Mouse (Mus musculus) gastrocnemius, postnatal 10 days (tissue): ENCODE data around the gene Il12a. TPM values are rescaled to one million over a fixed set of nuclear protein-coding genes. Genes with fewer than 3 reads are reported as not detected.

Experiments used
- DNase-seq: peaks from one replicate; pipeline ENCODE4 v3.0.0; 2021; ENCODE audit warnings: mixed read lengths
- long read RNA-seq, 2 experiments: library from polyadenylated mRNA; stranded (forward); transcript quantifications; one replicate each; pipeline ENCODE4 v2.0.0; 2021
- total RNA-seq, 2 experiments: library from RNA; stranded (reverse); gene quantifications; 2 replicates each; pipeline ENCODE4 v1.2.3; 2021

The Il12a gene
- 1 to 10 TPM; 4.7 to 6.2 TPM for total RNA-seq
- long read RNA-seq, experiment 1, partial matches to known transcripts: 0 of 4 reads
- long read RNA-seq, experiment 1, other reads (novel, unspliced or antisense): 1 of 4 reads
- long read RNA-seq, experiment 2, transcript Il12a-203 (5 exons, 639 nt): major isoform, 7 of 13 reads
- long read RNA-seq, experiment 2, partial matches to known transcripts: 0 of 13 reads
- long read RNA-seq, experiment 2, other reads (novel, unspliced or antisense): 6 of 13 reads

DNA sequence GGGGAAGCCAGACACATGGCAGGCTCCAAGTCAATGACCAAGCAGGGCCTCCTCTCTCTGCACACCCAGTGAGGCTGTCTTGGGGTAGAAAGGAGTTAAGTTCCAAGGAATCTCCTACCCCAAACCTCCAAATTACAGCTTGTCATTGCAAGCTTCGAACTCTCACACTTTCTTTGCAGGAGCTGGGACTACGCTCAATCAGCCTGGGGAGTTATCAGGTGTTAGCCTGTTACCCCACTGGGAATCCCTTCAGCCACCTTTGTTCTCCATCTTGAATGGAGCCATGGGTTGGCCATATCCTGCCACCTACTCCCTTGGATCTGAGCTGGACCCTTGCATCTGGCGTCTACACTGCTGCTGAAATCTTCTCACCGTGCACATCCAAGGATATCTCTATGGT, at the start of gene Il12a:
Gene Il12a, plus strand, starts transcription at position 301 of the 400 bp plus-strand sequence.
- DNase-seq: no peak

DNA sequence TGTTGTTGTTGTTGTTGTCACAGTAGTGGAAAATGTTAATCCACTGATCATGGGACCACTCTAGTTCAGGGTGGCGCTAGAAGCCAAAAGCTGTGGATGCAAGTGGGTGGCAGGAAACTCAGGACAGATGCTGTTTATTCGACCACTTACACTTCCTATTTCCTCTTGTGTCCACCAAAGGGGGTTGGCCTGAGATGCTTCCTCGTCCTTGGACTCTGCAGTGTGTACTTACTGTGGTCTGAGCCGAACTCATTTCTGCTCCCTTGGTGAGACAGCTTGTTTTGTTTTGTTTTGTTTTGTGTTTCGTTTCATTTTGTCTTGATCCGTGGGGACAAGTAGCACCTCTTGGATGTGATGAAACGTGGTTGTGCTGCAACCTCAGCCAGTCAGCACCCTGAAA, 47.5 kb upstream of the Il12a start:
- DNase-seq: no peak

DNA sequence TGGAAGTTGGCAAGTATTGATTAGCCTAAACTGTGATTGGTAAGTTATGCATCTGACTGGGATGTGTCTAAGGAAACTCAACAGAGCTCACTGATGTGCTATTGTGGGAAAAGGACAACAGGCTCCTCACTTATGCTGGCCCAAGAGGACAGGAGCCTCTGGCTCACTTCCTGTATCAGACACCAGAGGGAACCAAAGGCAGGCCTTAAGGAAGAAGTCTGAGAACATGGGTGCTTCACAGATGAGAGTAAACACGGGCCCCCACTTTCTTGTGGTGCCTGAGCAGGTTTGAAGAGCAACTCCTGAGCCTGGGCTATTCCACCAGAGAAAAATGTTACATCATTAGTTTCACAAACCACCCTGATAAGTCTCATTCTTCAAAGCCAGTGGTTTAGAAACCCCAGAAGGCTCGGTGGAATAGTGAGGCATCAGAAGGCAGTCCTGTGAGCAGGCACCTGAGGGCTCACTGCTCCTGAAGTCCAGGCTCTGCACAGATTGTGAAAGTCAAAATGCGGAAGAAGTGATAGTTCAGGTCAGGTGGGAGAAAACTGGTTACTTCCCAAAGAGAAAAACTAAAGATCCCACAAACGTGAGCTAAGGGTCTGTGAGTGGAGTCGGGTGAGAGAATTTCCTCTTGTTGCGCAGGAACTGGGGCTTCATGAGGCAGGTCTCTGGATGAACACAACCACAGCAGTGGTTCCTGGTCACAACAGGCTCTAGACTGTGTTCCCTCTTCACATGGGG, 43.9 kb upstream of the Il12a start:
- DNase-seq: peak; percentile 27

DNA sequence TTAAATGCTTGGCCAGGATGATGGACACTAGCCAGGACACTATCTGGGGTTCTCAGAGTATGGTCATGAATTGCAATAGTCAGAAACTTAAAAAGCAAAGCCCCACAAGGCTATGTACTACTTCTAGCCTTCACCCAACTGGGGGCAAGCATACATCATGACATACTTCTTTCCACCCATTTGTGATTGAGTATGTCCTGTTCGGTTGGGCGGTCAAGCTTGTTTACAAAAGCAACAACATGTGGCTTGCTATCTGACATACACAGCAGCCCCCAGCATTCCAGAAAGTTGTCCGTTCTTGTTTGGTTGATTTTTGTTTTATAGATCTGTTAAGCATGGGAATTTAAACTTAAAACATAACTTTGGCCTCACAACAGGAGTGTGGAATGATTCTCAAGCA, 43.2 kb upstream of the Il12a start:
- DNase-seq: no peak

DNA sequence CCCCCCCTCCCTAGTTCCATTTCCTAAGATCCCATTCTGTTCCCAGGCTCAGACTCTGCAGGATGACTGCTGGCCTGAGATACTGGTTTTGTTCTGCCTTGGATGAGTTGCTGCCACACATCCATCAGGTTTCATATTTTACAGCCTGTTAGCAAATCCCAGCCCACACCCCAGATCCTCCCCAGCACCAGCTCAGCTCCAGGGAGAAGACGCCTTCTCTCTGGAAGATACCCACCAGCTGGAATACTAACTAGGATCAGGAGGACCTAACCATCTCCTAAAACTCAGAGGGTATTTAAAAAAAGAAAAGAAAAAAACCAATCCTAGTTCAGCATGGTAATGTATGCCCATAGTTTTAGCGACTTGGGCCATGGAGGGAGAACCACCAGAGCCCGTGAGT, 40.2 kb upstream of the Il12a start:
- no peak for DNase-seq

DNA sequence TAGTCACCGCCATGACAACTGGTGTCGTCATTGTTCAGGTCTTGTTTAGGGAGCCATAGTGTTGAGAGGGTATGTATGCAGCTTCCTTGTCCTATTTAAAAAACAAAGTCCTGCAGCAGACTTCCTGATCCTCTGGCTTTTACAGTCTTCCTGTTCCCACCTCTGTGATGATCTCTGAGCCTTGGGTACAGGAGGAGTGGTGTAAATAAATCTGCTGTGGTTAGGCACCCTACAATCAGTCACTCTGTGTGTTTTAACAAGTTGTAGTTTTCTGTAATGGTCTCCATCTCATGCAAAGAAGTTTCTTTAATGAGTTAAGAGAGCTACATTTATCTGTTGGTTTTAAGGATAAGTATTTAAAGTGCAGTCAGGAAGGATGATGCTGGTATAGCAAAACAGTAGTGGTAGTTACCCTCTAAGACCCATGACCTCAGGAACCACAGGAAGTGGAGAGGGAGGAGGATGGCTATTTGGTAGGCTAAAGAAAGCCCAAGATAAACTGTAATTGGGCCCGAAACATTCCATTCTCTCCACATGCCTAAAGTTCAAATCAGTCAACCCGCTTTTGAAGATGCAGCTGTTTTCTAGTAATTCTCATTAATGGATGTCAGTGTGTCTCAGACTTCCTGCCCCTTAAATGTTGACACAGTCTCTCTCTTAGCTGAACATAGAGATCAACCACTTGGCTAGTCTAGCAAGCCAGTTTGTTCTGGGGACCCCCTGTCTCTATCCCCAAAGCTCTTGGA, 33.7 kb upstream of the Il12a start:
- DNase-seq: no peak

DNA sequence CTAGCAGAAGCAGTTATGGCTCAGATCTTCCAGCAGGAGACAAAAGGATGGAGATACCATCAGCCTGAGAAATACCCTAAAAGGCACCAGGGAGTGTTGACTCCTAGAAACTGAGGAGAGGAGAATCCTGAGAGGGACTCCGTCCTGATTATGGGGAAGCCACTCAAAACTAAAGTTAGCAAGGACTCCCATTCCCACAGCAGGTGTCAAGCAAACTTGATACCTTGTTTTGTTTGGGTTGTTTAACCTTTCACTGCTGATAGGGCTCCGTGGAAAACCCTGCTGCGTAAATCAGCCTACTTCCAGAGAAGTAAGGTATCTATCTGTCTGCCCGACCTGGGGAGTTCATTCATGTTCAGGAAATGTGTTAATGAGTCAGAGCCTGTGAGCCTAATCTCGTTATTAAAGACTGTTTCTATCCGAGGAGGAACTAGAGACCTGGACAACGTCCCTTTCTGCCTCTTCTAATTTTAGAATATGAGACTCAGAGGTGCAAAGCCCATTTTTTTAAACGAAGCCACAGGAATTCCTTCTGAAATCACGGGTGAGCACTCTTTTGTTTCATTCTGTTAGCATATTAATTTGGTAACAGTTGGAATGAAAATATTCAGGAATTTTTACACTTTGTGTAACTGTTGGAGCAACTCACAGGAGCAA, 32.7 kb upstream of the Il12a start:
- no peak for DNase-seq

DNA sequence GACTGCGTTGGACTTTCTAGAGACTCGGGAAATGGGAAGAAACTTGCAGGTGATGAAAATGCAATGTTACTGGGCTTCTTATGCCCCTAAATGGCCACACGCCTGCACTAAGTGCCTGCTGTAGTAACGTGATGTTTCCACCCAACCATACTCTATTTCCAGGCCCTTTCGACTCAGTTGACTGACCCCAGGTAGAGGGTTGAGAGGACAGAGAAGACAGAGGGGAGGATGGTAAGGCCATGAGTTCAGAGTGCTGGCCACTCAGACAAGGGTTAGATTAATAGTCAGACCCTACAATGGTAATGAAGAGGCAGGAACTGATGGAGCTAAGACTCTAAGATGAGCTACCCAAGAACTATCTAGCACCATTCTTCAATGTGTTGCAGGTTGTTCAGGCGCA, 30.4 kb upstream of the Il12a start:
- no peak for DNase-seq

DNA sequence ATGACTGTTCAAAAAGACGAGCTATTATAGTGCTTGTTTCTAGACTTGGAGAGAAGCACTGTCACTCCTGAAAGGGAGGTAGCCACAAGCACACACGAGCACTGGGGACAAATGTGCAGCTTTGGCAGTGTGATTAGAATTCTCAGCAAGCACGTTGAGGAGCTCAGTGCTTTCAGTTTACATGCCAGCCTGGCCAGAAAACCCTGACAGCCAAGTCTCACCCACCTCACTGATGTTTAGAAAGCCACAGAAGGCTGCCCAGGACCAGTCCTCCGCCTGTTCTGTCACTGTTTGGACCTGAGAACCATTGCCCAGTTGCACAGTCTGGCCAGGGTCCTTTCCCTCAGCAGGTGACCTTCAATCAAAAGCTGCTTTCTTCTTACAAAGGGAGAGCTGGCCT, 29.9 kb upstream of the Il12a start:
- no peak for DNase-seq

DNA sequence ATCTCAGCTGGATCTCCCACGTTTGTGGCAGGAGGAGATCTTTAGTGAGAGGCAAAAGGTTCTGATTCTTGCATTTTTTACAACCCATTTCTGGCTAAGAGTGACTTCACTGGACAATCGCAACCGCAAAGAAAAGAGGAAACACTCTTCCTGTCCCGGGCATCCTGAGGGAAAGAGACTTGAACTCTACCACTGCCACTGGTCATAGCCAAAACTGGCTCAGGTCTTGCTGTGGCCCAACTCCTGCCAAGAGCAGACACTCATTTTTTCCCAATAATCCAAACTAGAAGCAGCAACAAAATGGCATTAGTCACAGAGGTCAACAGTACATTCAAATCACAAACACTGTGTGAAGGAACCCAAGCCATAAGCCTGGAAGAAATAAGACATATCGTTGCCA, 28.1 kb upstream of the Il12a start:
- DNase-seq: no peak

DNA sequence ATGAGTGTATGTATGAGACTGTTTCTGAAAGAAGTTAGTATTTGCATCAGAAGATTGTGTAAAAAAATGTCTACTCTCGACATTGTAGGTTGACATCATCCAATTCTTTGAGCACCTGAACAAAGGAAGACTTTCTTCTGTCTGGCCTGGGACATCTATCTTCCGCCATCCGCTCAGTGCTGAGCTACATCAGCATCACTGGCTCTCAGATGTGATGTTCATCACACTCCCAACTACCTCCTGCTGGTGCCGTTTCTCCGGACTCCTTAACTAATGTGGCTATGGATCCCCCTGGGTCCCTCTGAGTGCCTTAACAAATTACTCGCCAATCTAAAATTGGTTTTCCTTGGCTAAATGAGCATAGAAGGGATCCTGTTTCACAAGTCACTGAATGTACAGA, 26.1 kb upstream of the Il12a start:
- DNase-seq: no peak

DNA sequence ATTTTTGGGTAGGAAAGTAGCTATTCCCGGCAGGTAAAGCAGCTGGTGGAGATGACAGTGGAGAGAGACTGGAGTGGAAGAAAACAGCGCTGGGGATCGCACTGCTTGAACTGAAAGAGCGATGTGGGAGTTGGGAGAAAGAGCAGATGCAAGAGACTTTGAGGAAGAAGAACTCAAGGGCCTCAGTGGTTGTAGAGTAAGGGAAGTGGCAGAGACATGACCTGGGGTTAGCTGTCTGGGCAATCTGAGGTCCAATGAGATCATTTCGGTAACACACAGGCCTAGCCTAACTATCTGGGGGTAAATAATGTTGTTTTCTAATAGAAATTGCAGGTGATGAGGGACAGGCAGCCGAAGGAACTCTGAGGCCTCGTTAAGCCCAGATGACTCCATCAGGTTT, 24.1 kb upstream of the Il12a start:
- DNase-seq: no peak

DNA sequence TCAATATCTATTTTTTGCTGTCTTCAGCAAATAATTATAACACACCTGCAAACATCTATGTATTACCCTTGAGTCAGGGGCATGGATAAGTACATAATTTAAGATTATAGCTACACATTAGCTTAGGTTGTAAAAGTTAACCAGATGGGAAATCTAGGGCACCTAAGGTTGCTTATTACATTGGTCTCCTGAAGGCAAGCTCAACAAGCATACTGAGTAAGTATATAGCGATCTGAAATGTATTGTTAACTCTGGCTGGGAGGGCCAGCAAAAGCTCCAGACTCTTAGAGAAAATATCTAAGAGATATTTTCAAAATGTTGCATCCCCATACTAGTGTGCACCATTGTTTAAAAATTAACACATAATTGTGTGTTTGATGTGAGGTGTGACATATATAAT, 22.6 kb upstream of the Il12a start:
- DNase-seq: no peak

DNA sequence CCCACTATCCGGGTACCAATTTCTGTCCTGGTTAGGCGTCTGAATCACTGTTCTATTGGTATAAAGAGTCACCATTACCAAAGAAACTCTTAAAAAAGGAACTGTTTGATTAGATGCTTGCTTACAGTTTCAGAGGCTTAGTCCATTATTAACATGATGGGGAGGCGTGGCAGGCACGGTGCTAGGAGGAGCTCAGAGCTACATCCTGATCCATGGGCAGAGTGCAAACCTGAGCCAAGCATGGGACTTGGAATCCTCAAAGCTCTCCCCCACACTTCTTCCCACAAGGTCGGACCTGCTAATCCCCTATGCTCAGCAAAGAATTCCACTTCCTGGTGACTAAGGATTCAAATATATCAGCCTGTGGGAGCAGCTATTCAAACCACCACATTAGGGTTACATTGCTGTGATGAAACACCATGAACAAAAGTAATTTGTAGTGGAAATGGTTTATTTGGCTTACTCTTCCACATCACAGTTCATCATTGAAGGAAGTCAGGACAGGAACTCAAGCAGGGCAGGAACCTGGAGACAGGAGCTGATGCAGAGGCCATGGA, 20.9 kb upstream of the Il12a start:
- DNase-seq: no peak

DNA sequence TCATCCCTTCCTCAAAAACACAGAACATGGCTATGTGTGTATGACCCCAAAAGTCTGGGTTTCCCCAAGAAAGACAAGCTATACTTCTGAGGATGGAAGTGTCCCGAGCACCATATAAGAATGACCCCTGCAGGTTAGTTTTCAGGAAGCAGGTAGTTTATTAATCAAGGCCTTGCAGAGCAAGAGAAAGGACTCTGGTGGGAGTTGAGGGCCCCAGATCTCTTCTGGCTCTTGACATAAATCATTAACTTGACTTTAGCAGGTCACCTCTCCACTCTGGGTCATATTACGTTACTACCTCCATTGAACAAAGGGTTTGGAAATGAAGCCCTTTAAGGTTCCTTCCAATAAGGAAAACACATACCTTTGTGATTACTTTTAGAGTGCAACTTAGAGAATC, 15.7 kb upstream of the Il12a start:
- no peak for DNase-seq

DNA sequence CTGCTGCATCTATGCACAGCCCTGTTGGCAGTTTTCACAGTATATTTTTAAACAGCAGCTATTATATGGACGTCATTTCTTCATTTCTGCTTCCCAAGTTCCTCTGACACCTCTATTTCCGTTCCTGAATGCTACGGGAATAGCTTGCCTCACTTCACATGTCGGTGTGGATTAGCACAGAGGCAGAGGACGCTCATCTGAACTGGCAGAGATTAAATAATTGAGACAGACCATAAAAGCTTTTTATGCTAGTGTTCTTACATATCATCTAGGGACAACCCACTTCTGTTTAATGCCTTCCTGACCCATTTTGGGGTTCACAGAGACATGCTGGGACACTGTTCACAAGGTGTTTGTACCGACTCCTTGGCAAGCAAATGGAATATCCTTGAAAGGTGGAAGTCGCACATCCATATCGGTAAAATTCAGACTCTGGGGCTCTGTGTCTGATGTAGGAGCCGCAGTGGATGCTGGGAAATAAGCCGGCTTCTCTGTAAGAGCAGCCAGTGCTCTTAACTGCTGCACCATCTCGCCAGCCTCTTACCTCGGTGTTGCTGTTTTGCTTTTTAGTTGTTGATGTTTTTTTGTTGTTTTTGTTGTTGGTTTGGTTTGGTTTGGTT, 15.1 kb upstream of the Il12a start:
- DNase-seq: no peak

DNA sequence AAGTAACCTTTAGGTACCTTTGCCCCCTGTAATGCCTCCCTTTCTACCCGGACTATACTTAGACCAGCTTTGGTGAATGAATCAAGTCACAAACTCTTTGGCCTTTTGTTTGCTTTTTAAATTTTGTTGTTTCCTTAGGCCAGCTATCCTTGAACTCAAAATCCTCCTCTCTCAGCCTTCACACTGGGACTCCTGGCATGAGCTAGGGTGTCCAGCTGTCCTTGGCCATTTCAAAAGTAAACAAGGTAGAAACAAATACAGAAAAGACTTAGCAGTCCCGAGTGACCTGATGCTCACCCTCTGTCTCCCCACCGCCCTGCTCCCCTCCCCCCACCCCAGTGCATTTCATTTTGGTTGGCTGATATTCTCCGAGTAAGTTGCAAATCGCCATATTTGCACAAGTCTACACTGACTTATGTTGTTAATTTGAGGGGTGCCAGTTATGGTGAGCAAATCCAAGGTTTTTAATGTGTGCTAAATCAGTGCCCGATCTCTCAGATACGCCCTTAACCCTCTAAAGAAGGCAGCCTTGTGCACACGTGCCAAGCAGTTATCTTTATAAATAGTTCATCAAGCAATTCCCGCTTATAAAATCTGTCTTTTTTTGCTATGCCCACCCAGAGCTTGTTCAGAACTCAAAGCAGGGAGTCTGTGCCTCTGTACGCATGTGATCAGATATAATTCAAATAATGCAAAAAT, 14.3 kb upstream of the Il12a start:
- no peak for DNase-seq

DNA sequence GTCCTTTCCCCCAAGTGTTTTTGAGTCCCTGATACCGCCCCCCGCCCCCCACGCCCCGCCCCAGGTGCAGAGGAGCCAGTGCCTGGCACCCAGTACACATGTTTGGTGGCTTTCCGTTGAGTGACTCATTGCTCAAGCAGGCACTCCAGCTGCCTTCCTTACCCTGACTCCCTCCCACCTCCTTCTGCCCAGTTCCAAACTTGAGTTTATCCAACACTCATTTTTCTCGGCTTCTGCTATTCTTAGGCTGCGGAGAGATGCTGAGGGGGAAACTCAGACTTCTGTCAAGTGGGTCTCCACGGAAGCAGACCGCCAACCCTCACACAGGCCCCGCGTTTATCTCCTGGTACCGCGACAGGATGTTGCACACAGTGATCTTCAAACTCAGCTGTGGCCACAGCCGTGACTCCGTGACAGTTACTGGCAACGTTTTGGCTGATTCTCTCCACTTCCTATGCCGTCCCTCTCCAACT, 13.6 kb upstream of the Il12a start:
- DNase-seq: peak; percentile 28

DNA sequence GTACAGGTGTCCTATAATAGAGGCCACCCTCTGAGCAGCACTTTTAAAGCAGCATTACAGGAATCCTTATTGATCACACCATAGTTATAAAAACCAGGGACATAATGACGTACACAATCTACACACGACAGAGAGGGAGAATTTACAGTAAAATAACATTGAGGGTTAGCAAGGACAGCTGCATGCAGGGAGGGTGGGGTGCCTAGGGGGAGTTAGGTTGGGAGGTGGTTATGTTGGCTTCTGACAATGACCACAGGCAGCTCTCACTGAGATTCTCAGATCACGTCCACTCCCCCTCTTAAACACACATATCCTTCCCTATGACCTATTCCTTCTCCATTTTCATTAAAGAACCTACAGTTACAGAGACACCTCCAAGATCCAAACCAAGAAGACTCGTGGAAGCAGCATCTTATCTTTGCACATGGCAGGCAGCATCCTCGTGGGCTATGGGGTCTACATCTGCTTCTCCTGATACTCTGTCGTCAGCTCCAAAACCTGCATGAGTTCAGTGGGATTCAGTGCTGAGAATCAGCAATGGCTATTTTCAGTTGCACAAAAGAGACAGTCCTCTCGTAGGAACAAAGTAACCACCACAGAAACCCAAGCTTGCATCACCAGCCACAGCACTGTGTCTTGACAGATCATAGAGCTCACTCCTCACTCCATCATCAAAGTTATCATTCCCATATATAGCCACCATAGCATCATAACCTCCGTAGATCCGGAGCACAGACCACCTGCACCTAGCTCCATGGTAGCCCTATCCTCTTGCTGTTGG, 11.4 kb upstream of the Il12a start:
- no peak for DNase-seq

DNA sequence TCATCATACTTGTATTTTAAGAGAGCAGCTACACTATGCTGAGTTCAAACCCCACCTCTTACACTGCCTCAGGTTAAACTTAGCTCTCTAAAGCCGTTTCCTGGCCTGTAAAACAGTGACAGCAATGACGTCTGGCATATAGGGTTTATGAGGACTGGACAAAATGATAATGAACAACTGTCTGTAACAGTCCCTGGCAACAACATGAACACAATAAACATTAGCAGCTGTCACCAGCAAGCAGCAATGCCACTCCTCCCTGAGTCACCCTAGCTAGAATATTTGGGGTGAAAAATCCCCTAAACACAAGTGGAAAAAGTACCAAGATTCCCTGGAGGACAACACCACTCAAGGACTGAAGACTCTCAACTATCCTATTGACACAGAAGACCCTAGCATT, 6.9 kb upstream of the Il12a start:
- no peak for DNase-seq

DNA sequence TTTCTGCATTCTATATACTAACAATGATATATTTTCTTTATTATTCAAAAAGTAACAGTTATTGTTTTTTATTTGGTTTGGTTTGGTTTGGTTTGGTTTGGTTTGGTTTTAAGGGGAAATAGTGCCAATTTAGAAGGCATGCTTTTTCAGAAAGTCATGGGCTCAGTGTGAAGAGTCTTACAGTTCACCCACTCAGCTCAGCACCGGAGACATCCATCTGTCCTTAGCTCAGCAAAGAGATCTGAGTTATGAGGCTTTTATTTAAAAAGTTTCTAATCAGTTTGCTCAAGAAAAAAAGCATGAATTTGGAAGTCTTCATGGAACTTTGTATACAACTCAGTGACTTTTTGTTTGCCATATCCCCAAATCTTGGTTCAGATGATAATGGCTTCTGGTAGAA, 6.2 kb upstream of the Il12a start:
- no peak for DNase-seq
